In the genomic region with DNA sequence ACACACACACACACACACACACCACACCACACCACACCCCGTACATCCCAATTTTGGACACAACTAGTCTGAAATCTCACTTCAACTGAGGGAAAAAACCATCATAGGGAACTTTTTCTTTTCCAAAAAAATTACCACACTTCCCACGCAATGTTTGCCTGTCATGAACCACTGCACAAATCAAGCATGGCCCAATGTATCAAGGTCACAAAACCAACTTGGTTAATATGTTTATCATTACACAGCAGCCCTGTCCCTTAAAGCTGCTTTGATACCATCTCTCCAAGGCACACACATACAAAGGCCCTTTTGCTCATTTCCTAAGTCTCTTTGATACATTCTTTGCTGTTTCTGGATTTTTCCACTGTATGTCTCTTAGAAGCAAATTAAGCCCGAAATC, we compare ENCODE assay signal across 9 mouse cellular contexts. TPM values are rescaled to one million over a fixed set of nuclear protein-coding genes. Genes with fewer than 3 reads are reported as not detected.
A peak's percentile ranks its signal among the peaks of the same experiment; 100 is the strongest.
DNase-seq lines count a peak whose midpoint lies in the region; ATAC-seq and TF ChIP-seq lines count a peak whose summit lies in the region.
"Had no signal": no experiment of that assay in that cellular context is flagged by ENCODE, and none has a peak within 500 bp of the region (broad histone marks: within the 10 kb centered on the region; RNA-seq: fewer than 3 reads in every experiment).

No protein-coding gene starts in this region.

- H3K9ac ChIP-seq in forebrain, embryonic 13.5 days, result no peak overlapping the region
- H3K9ac ChIP-seq in limb, embryonic 13.5 days, result no peak overlapping the region

- WGBS in forebrain, embryonic 13.5 days, result 84% methylated on average over 3 of the region's 3 CpGs
- 86% methylated on average over 3 of the region's 3 CpGs for WGBS in forebrain, embryonic 10.5 days
- WGBS in limb, embryonic 13.5 days, result 84% methylated on average over 3 of the region's 3 CpGs
- 84% methylated on average over 3 of the region's 3 CpGs for WGBS in limb, embryonic 10.5 days

- no peak overlapping the region for H3K27ac ChIP-seq in forebrain, embryonic 13.5 days
- H3K27ac ChIP-seq in forebrain, embryonic 10.5 days, result no peak overlapping the region
- no peak overlapping the region for H3K27ac ChIP-seq in limb, embryonic 13.5 days
- H3K27ac ChIP-seq in limb, embryonic 10.5 days, result no peak overlapping the region
- H3K27ac ChIP-seq in cortical plate, adult 2 months (ENCODE audit: insufficient read depth, low read length), result 0 out of 2 replicates have a peak overlapping the region, but pooled peaks have one; percentile 59

- ATAC-seq in forebrain, embryonic 13.5 days, result no peak
- ATAC-seq in limb, embryonic 13.5 days (ENCODE audit: low FRiP score, low read depth), result no peak

- TF ChIP-seq CTCF in cortical plate, adult 2 months (IDR thresholded peaks at IDR 0.05; ENCODE audit: extremely low read depth, insufficient read depth, low read length), result no peak

- no peaks in the 10 kb centered on the region for H3K36me3 ChIP-seq in forebrain, embryonic 13.5 days (ENCODE audit: poor library complexity, severe bottlenecking)
- no peaks in the 10 kb centered on the region for H3K36me3 ChIP-seq in forebrain, embryonic 10.5 days (replicated peaks)
- no peaks in the 10 kb centered on the region for H3K36me3 ChIP-seq in limb, embryonic 13.5 days
- H3K36me3 ChIP-seq in limb, embryonic 10.5 days, result no peaks in the 10 kb centered on the region

- H3K4me3 ChIP-seq in forebrain, embryonic 13.5 days, result 0 out of 2 replicates have a peak overlapping the region, but pooled peaks have one; percentile 7
- no peak overlapping the region for H3K4me3 ChIP-seq in forebrain, embryonic 10.5 days
- H3K4me3 ChIP-seq in limb, embryonic 13.5 days, result peak overlapping the region; percentile 10; the same call in 1 of the 2 replicates
- no peak overlapping the region for H3K4me3 ChIP-seq in limb, embryonic 10.5 days
- peak overlapping the region; percentile 59; the same call in 1 of the 2 replicates for H3K4me3 ChIP-seq in cortical plate, adult 2 months (ENCODE audit: insufficient read depth, low read length)

- no peak for DNase-seq in forebrain, embryonic 10.5 days (ENCODE audit: extremely low spot score, low spot score)
- no peak for DNase-seq in limb, embryonic 10.5 days (ENCODE audit: low spot score)
- DNase-seq in kidney, postnatal 36 days, result peak; percentile 35 to 65
- DNase-seq in right cerebral cortex, adult 18-20 months, result no peak
- DNase-seq in thymus, postnatal 4 days, result no peak
- DNase-seq: B cell, adult 2 months had no signal

- H3K4me2 ChIP-seq in forebrain, embryonic 13.5 days, result peak overlapping the region; percentile 42
- H3K4me2 ChIP-seq in limb, embryonic 13.5 days (replicated peaks), result peak overlapping the region; percentile 35; the same call in 1 of the 2 replicates

- H3K27me3 ChIP-seq in forebrain, embryonic 13.5 days, result no peaks in the 10 kb centered on the region
- H3K27me3 ChIP-seq in forebrain, embryonic 10.5 days (ENCODE audit: poor library complexity, severe bottlenecking), result no peaks in the 10 kb centered on the region
- no peaks in the 10 kb centered on the region for H3K27me3 ChIP-seq in limb, embryonic 13.5 days
- H3K27me3 ChIP-seq in limb, embryonic 10.5 days (ENCODE audit: low read depth, poor library complexity, severe bottlenecking), result no peaks in the 10 kb centered on the region

- peaks cover 17% of the 10 kb centered on the region for H3K4me1 ChIP-seq in forebrain, embryonic 13.5 days
- peaks cover 16% of the 10 kb centered on the region for H3K4me1 ChIP-seq in forebrain, embryonic 10.5 days
- H3K4me1 ChIP-seq in limb, embryonic 13.5 days, result peaks cover 8% of the 10 kb centered on the region
- H3K4me1 ChIP-seq in limb, embryonic 10.5 days, result peaks cover 12% of the 10 kb centered on the region
- H3K4me1 ChIP-seq in cortical plate, adult 2 months (ENCODE audit: control insufficient read depth, insufficient read depth, low read length), result no peaks in the 10 kb centered on the region; the same call in 1 of the 2 replicates

- no peak for TF ChIP-seq POLR2A in cortical plate, adult 2 months (IDR thresholded peaks at IDR 0.05; ENCODE audit: extremely low read depth, insufficient read depth, low read length)

- no peaks in the 10 kb centered on the region for H3K9me3 ChIP-seq in forebrain, embryonic 13.5 days (replicated peaks)
- H3K9me3 ChIP-seq in forebrain, embryonic 10.5 days, result peaks cover 3% of the 10 kb centered on the region; the same call in 1 of the 2 replicates
- no peaks in the 10 kb centered on the region for H3K9me3 ChIP-seq in limb, embryonic 13.5 days
- H3K9me3 ChIP-seq in limb, embryonic 10.5 days (replicated peaks), result no peaks in the 10 kb centered on the region

RNA-seq across cellular contexts. Expression of gene Zhx3, which starts 1.5 kb away (rescaled TPM):
- polyA plus RNA-seq in forebrain, embryonic 13.5 days (2015; fragmentation: Nextera tagmentation; extraction: Ambion mirVana), result 13.7 and 14.0 TPM in 2 replicates
- 5.8 and 5.9 TPM in 2 replicates for polyA plus RNA-seq in forebrain, embryonic 10.5 days (2016; fragmentation: Nextera tagmentation; extraction: Ambion mirVana)
- polyA plus RNA-seq in limb, embryonic 13.5 days (2015; fragmentation: Nextera tagmentation; extraction: Ambion mirVana), result 12.6 and 12.9 TPM in 2 replicates
- 5.2 and 7.6 TPM in 2 replicates for polyA plus RNA-seq in limb, embryonic 10.5 days (2016; fragmentation: Nextera tagmentation; extraction: Ambion mirVana)
- polyA plus RNA-seq in cortical plate, adult 2 months (2012; rRNA removed), result 19.8 and 22.3 TPM in 2 replicates

RNA-seq across cellular contexts. Expression of gene Lpin3, which starts 9.2 kb away (rescaled TPM):
- polyA plus RNA-seq in forebrain, embryonic 13.5 days (2015; fragmentation: Nextera tagmentation; extraction: Ambion mirVana), result 0.06 and 0.21 TPM in 2 replicates
- 0.74 and 1.0 TPM in 2 replicates for polyA plus RNA-seq in forebrain, embryonic 10.5 days (2016; fragmentation: Nextera tagmentation; extraction: Ambion mirVana)
- polyA plus RNA-seq in limb, embryonic 13.5 days (2015; fragmentation: Nextera tagmentation; extraction: Ambion mirVana), result 2.4 and 2.9 TPM in 2 replicates
- 0.90 and 1.6 TPM in 2 replicates for polyA plus RNA-seq in limb, embryonic 10.5 days (2016; fragmentation: Nextera tagmentation; extraction: Ambion mirVana)
- 1.1 and 1.3 TPM in 2 replicates for polyA plus RNA-seq in cortical plate, adult 2 months (2012; rRNA removed)

RNA-seq across cellular contexts. Expression of gene Emilin3, which starts 40.8 kb away (rescaled TPM):
- polyA plus RNA-seq in forebrain, embryonic 13.5 days (2015; fragmentation: Nextera tagmentation; extraction: Ambion mirVana), result 0.72 and 0.84 TPM in 2 replicates
- 2.0 and 2.2 TPM in 2 replicates for polyA plus RNA-seq in forebrain, embryonic 10.5 days (2016; fragmentation: Nextera tagmentation; extraction: Ambion mirVana)
- 28.3 and 30.2 TPM in 2 replicates for polyA plus RNA-seq in limb, embryonic 13.5 days (2015; fragmentation: Nextera tagmentation; extraction: Ambion mirVana)
- 2.6 and 4.9 TPM in 2 replicates for polyA plus RNA-seq in limb, embryonic 10.5 days (2016; fragmentation: Nextera tagmentation; extraction: Ambion mirVana)
- 0.10 and 0.21 TPM in 2 replicates for polyA plus RNA-seq in cortical plate, adult 2 months (2012; rRNA removed)

Comparison
In these comparisons a context has a peak if more than half of its experiments do, and no peak if none do; other contexts are left out.
1. H3K4me3 ChIP-seq: peak in forebrain, embryonic 13.5 days (single experiment), limb, embryonic 13.5 days (single experiment) and cortical plate, adult 2 months (single experiment); none in forebrain, embryonic 10.5 days (single experiment) and limb, embryonic 10.5 days (single experiment).
2. DNase-seq: peak in kidney, postnatal 36 days (2 of 2); none in forebrain, embryonic 10.5 days (single experiment), limb, embryonic 10.5 days (single experiment), right cerebral cortex, adult 18-20 months (single experiment) and thymus, postnatal 4 days (single experiment).